Mouse (Mus musculus) kidney, adult 2 months (tissue): ENCODE results near the gene Ncapd2.

Experiments
- CTCF ChIP-seq: fragments of 200-500 bp; conservative IDR thresholded peaks from 2 replicates; pipeline ENCODE4 v1.5.1; 2011; ENCODE audit warnings: low read depth, mild to moderate bottlenecking, control low read depth, low read length, moderate library complexity, mixed read lengths; ENCODE audit not compliant: insufficient read depth, insufficient read length
- POLR2A ChIP-seq: fragments of 200-500 bp; IDR thresholded peaks from one replicate; pipeline ENCODE4 v1.6.1; 2011; ENCODE audit warnings: low read depth, low read length, control low read depth

GRCm38 (mm10) chr6:125191332-125192015 is at the start of gene Ncapd2, which contains the start of gene Mrpl51:
- no peak for TF ChIP-seq POLR2A
- TF ChIP-seq CTCF, result no peak
